Mouse (Mus musculus): ENCODE data around the gene Myl10. TPM values are rescaled to one million over a fixed set of nuclear protein-coding genes. Genes with fewer than 3 reads are reported as not detected.
"Not testable (repeated sequence)": the region's sequence is repeated elsewhere in the genome, so short reads cannot be mapped to it uniquely, and the experiment has no call there.

Gene Myl10
- polyA plus RNA-seq, 1 experiment = not detected

GRCm38 (mm10) chr5:136714879-136715278 lies 21.9 kb downstream of the Myl10 start:
- TF ChIP-seq CTCF (conservative IDR thresholded peaks at IDR 0.05; ENCODE audit: insufficient read depth, insufficient read length, low read depth, low read length) (peak; percentile 25; the same call in 1 of the 2 replicates), POLR2A (IDR thresholded peaks at IDR 0.05; ENCODE audit: low read depth, low read length) (no peak)
- DNase-seq = no peak
- Histone ChIP-seq H3K27ac (ENCODE audit: insufficient read depth, low read depth, low read length) (no peak overlapping the region), H3K36me3 (ENCODE audit: control insufficient read depth, insufficient read depth, low read length) (no peaks in the 10 kb centered on the region), H3K27me3 (replicated peaks; ENCODE audit: control insufficient read depth, insufficient read depth, low read length) (no peaks in the 10 kb centered on the region), H3K4me1 (ENCODE audit: control insufficient read depth, insufficient read depth, low read length) (no peaks in the 10 kb centered on the region), H3K4me3 (ENCODE audit: insufficient read depth, low read depth, low read length) (no peak overlapping the region)
- 50% methylated on average over 11 of the region's 11 CpGs for WGBS

DNA sequence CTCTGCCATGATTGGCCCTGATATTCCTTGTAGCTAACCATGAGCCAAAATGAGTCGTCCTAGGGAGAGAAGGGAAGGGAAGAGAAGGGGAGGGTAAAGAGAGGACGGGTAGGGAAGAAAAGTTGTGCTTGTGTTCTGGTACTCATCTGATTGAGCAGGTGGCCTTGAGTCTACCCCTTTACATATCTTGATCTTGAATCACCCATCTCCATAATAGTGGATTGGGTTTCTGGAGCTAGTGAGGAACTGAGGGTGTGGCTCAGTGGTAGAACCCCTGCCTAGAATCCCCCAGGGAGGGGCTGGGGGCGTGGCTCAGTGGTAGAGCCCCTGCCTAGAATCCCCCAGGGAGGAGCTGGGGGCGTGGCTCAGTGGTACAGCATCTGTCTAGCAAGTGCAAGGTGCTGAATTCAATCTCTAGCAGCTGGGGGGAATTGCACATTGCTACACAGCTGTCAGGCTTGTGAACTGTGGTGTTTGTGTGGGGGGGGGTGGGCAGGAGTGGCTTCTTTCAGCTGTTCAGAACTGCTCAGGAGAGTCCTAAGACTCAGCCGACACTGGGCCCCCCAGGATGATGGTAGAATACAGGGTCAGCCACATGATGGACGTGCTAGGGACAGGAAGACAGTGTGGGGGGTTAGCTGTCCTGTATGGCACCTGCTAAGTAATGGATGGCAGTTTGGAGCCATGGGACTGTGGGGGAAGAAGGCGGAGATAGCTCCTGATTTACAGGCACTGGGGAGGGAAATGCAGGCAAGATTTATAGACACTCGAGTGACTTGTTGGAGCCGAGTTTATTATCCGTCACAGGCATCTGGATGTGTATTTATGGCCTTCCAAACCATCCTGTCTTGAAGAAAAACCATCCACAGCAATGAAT lies 24.0 kb downstream of the Myl10 start:
- WGBS = 34% methylated on average over 10 of the region's 10 CpGs
- DNase-seq = no peak
- Histone ChIP-seq H3K4me1 (ENCODE audit: control insufficient read depth, insufficient read depth, low read length) (no peaks in the 10 kb centered on the region), H3K27ac (ENCODE audit: insufficient read depth, low read depth, low read length) (no peak overlapping the region), H3K27me3 (replicated peaks; ENCODE audit: control insufficient read depth, insufficient read depth, low read length) (no peaks in the 10 kb centered on the region), H3K36me3 (ENCODE audit: control insufficient read depth, insufficient read depth, low read length) (no peaks in the 10 kb centered on the region), H3K4me3 (ENCODE audit: insufficient read depth, low read depth, low read length) (no peak overlapping the region)
- no peak for TF ChIP-seq POLR2A (IDR thresholded peaks at IDR 0.05; ENCODE audit: low read depth, low read length)
- no peak for TF ChIP-seq CTCF (conservative IDR thresholded peaks at IDR 0.05; ENCODE audit: insufficient read depth, insufficient read length, low read depth, low read length)

- no peak overlapping the region for H3K27ac ChIP-seq (ENCODE audit: insufficient read depth, low read depth, low read length)
- TF ChIP-seq POLR2A (IDR thresholded peaks at IDR 0.05; ENCODE audit: low read depth, low read length) (no peak), CTCF (conservative IDR thresholded peaks at IDR 0.05; ENCODE audit: insufficient read depth, insufficient read length, low read depth, low read length) (no peak)
- WGBS = 63% methylated on average over 2 of the region's 2 CpGs
- H3K36me3 ChIP-seq (ENCODE audit: control insufficient read depth, insufficient read depth, low read length) = no peaks in the 10 kb centered on the region
- H3K4me3 ChIP-seq (ENCODE audit: insufficient read depth, low read depth, low read length) = no peak overlapping the region
- no peak for DNase-seq
- no peaks in the 10 kb centered on the region for H3K27me3 ChIP-seq (replicated peaks; ENCODE audit: control insufficient read depth, insufficient read depth, low read length)
- H3K4me1 ChIP-seq (ENCODE audit: control insufficient read depth, insufficient read depth, low read length) = no peaks in the 10 kb centered on the region
Observed at GRCm38 (mm10) chr5:136717573-136717854, 24.6 kb downstream of the Myl10 start.

DNA sequence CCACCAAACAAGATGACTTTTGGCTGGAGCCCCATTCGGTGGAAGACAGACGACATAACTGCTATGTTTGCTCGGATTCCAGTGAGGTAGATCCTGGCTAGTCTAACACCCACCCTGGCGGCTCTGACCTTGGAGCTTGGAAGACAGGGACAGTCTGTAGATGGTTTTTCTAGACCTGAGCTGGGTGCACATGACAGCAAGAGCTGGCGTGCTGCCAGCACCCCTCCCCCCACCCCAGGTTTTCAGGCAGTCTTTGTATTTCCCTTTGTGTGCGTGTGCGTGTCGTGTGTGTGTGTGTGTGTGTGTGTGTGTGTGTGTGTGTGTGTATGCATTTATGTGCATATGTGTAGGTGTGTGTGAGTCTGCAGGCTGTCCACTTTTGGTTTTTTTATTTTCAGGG lies 25.7 kb downstream of the Myl10 start:
- DNase-seq = no peak
- WGBS = 59% methylated on average over 8 of the region's 8 CpGs

GRCm38 (mm10) chr5:136721596-136721995 lies 28.6 kb downstream of the Myl10 start:
- no peak for TF ChIP-seq POLR2A (IDR thresholded peaks at IDR 0.05; ENCODE audit: low read depth, low read length)
- Histone ChIP-seq H3K4me3 (ENCODE audit: insufficient read depth, low read depth, low read length) (no peak overlapping the region), H3K36me3 (ENCODE audit: control insufficient read depth, insufficient read depth, low read length) (no peaks in the 10 kb centered on the region), H3K27ac (ENCODE audit: insufficient read depth, low read depth, low read length) (no peak overlapping the region), H3K4me1 (ENCODE audit: control insufficient read depth, insufficient read depth, low read length) (no peaks in the 10 kb centered on the region), H3K27me3 (replicated peaks; ENCODE audit: control insufficient read depth, insufficient read depth, low read length) (no peaks in the 10 kb centered on the region)
- 60% methylated on average over 5 of the region's 5 CpGs for WGBS
- no peak for DNase-seq

More for the DNA sequence above, 25.7 kb downstream of the Myl10 start:
- no peaks in the 10 kb centered on the region for H3K36me3 ChIP-seq (ENCODE audit: control insufficient read depth, insufficient read depth, low read length)
- no peaks in the 10 kb centered on the region for H3K27me3 ChIP-seq (replicated peaks; ENCODE audit: control insufficient read depth, insufficient read depth, low read length)
- no peaks in the 10 kb centered on the region for H3K4me1 ChIP-seq (ENCODE audit: control insufficient read depth, insufficient read depth, low read length)
- no peak for TF ChIP-seq CTCF (conservative IDR thresholded peaks at IDR 0.05; ENCODE audit: insufficient read depth, insufficient read length, low read depth, low read length)
- no peak for TF ChIP-seq POLR2A (IDR thresholded peaks at IDR 0.05; ENCODE audit: low read depth, low read length)
- H3K4me3 ChIP-seq (ENCODE audit: insufficient read depth, low read depth, low read length) = no peak overlapping the region
- H3K27ac ChIP-seq (ENCODE audit: insufficient read depth, low read depth, low read length) = no peak overlapping the region

DNA sequence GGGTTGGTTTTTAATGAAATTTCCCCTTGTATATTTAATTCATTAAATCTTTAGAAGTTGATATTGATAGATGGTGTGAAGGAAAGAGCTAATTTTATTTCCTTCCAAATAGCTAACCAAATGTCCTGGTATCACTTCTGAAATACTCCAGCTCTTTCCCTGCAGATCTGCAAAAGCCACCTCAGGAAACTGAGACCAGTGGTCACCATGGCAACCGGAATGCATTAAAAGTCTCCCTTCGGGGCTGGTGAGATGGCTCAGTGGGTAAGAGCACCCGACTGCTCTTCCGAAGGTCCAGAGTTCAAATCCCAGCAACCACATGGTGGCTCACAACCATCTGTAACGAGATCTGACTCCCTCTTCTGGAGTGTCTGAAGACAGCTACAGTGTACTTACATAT lies 33.3 kb downstream of the Myl10 start:
- not testable (repeated sequence) for H3K27me3 ChIP-seq (replicated peaks; ENCODE audit: control insufficient read depth, insufficient read depth, low read length); DNase-seq; H3K4me1 ChIP-seq (ENCODE audit: control insufficient read depth, insufficient read depth, low read length); H3K4me3 ChIP-seq (ENCODE audit: insufficient read depth, low read depth, low read length); H3K27ac ChIP-seq (ENCODE audit: insufficient read depth, low read depth, low read length); H3K36me3 ChIP-seq (ENCODE audit: control insufficient read depth, insufficient read depth, low read length)
- 76% methylated on average over 5 of the region's 5 CpGs for WGBS

GRCm38 (mm10) chr5:136738918-136739317 lies 46.0 kb downstream of the Myl10 start:
- TF ChIP-seq POLR2A (IDR thresholded peaks at IDR 0.05; ENCODE audit: low read depth, low read length) (no peak), CTCF (conservative IDR thresholded peaks at IDR 0.05; ENCODE audit: insufficient read depth, insufficient read length, low read depth, low read length) (no peak)
- no peaks in the 10 kb centered on the region for H3K27me3 ChIP-seq (replicated peaks; ENCODE audit: control insufficient read depth, insufficient read depth, low read length)
- no peaks in the 10 kb centered on the region for H3K4me1 ChIP-seq (ENCODE audit: control insufficient read depth, insufficient read depth, low read length)
- no peak overlapping the region for H3K27ac ChIP-seq (ENCODE audit: insufficient read depth, low read depth, low read length)
- 46% methylated on average over 6 of the region's 6 CpGs for WGBS
- H3K36me3 ChIP-seq (ENCODE audit: control insufficient read depth, insufficient read depth, low read length) = no peaks in the 10 kb centered on the region
- no peak for DNase-seq
- H3K4me3 ChIP-seq (ENCODE audit: insufficient read depth, low read depth, low read length) = no peak overlapping the region
